In genomic region chr1:193513929-193514710, GRCm38 (mm10) we compare ENCODE assay signal across 8 mouse cellular contexts.
A peak's percentile ranks its signal among the peaks of the same experiment; 100 is the strongest.
DNase-seq lines count a peak whose midpoint lies in the region; ATAC-seq lines count a peak whose summit lies in the region.

No protein-coding gene starts in this region.

- no peak overlapping the region for H3K27ac ChIP-seq in heart, embryonic 16.5 days (ENCODE audit: low read length)

- no peak overlapping the region for H3K9ac ChIP-seq in heart, embryonic 16.5 days (ENCODE audit: low read length)

- H3K4me3 ChIP-seq in heart, embryonic 16.5 days (ENCODE audit: low read length) = no peak overlapping the region

- no peaks in the 10 kb centered on the region for H3K27me3 ChIP-seq in heart, embryonic 16.5 days (ENCODE audit: control insufficient read depth, insufficient read depth, low read length)

- H3K36me3 ChIP-seq in heart, embryonic 16.5 days (ENCODE audit: control insufficient read depth, insufficient read depth) = no peaks in the 10 kb centered on the region

- ATAC-seq in heart, embryonic 16.5 days (replicated peaks; ENCODE audit: extremely low read depth, insufficient read depth, low FRiP score) = peak; percentile 63; the same call in 1 of the 2 replicates
- ATAC-seq in frontal cortex, adult (ENCODE audit: low TSS enrichment) = no peak

- intact Hi-C loops in heart, postnatal 36 days (cut with DNase I) = no loop called here

- no peaks in the 10 kb centered on the region for H3K9me3 ChIP-seq in heart, embryonic 16.5 days (replicated peaks; ENCODE audit: control insufficient read depth, low read length)

- no peaks in the 10 kb centered on the region; the same call in 1 of the 2 replicates for H3K4me1 ChIP-seq in heart, embryonic 16.5 days (ENCODE audit: control insufficient read depth, insufficient read depth, low read length)

- no peak overlapping the region for H3K4me2 ChIP-seq in heart, embryonic 16.5 days (ENCODE audit: low read depth, low read length)

- no peak for DNase-seq in heart, postnatal 36 days
- peak; percentile 52 for DNase-seq in embryo, embryonic 10 days (ENCODE audit: low spot score)
- DNase-seq in kidney, postnatal 10 days = peak; percentile 66
- DNase-seq in retina, postnatal 1 day = peak; percentile 27
- DNase-seq in right cerebral cortex, postnatal 10 days (ENCODE audit: low spot score in 2 of 2) = no peak
- DNase-seq in left cerebral cortex, adult 8-10 months (ENCODE audit: low spot score in 2 of 2) = no peak

- WGBS in heart, embryonic 16.5 days = 35% methylated on average over 9 of the region's 9 CpGs

Comparison
In these comparisons a context has a peak if more than half of its experiments do, and no peak if none do; other contexts are left out.
1. DNase-seq: peak in embryo, embryonic 10 days (single experiment), kidney, postnatal 10 days (single experiment) and retina, postnatal 1 day (single experiment); none in heart, postnatal 36 days (0 of 2), right cerebral cortex, postnatal 10 days (0 of 2) and left cerebral cortex, adult 8-10 months (0 of 2).